Mouse (Mus musculus) embryonic facial prominence, embryonic 12.5 days (tissue): ENCODE results near the gene Bloc1s6. TPM values are rescaled to one million over a fixed set of nuclear protein-coding genes. Genes with fewer than 3 reads are reported as not detected.

ENCODE experiments used
- ATAC-seq: fragments of 200-750 bp; cut with Nextera tagmentation; 2 replicates; pipeline ENCODE4 v1.8.0; 2017; ENCODE audit not compliant: insufficient number of reproducible peaks, insufficient read depth, low FRiP score, low TSS enrichment
- H3K27ac ChIP-seq: fragments of 300-500 bp; sonication (generic); 2 replicates; pipeline ENCODE4 v1.5.1; 2016; ENCODE audit warnings: mild to moderate bottlenecking
- H3K27me3 ChIP-seq: fragments of 300-500 bp; sonication (generic); 2 replicates; pipeline ENCODE4 v1.6.1; 2016; ENCODE audit warnings: mild to moderate bottlenecking, moderate library complexity
- H3K36me3 ChIP-seq: fragments of 300-500 bp; sonication (generic); 2 replicates; pipeline ENCODE4 v1.6.1; 2016; ENCODE audit warnings: mild to moderate bottlenecking
- H3K4me1 ChIP-seq: fragments of 300-500 bp; sonication (generic); 2 replicates; pipeline ENCODE4 v1.6.1; 2016
- H3K4me2 ChIP-seq: fragments of 300-500 bp; sonication (generic); replicated peaks from 2 replicates; pipeline ENCODE4 v1.6.1; 2016; ENCODE audit warnings: mild to moderate bottlenecking, moderate library complexity
- H3K4me3 ChIP-seq: fragments of 300-500 bp; sonication (generic); 2 replicates; pipeline ENCODE4 v1.5.1; 2016; ENCODE audit warnings: mild to moderate bottlenecking
- H3K9ac ChIP-seq: fragments of 300-500 bp; sonication (generic); 2 replicates; pipeline ENCODE4 v1.6.1; 2016; ENCODE audit warnings: mild to moderate bottlenecking, moderate library complexity
- H3K9me3 ChIP-seq: fragments of 300-500 bp; sonication (generic); 2 replicates; pipeline ENCODE4 v1.6.1; 2016; ENCODE audit warnings: mild to moderate bottlenecking, moderate library complexity
- WGBS: fragments of 180-500 bp; shearing (Covaris S2); methylation state at CpG from one replicate; pipeline ENCODE4 v1.1.7; 2016; 5-methylcytosine and 5-hydroxymethylcytosine counted together
- polyA plus RNA-seq: library from polyadenylated mRNA; unstranded; fragments of >200 nt; fragmentation: Nextera tagmentation; extraction: Ambion mirVana; gene quantifications from 2 replicates; pipeline ENCODE4 v1.2.1, GENCODE M21; 2016

Gene Bloc1s6
- polyA plus RNA-seq, 1 experiment from 2014 or later = 62.5 TPM

DNA sequence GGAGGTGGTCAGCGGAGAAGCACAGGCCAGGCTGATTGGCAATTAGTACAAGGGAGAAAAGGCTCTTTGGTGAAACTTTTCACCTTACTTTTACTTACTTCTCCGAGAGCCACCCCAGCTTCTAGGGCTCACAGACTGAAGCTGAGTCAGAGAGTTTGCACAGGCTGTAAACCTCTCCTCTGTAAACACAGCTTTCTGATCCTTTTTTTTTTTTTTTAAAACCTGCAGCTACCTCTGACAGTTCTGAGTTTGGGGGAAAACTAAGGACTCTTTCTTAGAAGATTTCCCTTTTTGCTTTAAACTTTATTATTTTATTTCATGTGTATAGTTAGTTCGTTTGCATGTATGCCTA, 27.5 kb downstream of the Bloc1s6 start:
- Histone ChIP-seq H3K27me3 (peaks cover 29% of the 10 kb centered on the region), H3K27ac (no peak overlapping the region), H3K9me3 (no peaks in the 10 kb centered on the region), H3K4me3 (peak overlapping the region; percentile 44), H3K36me3 (no peaks in the 10 kb centered on the region), H3K4me1 (peaks cover 6% of the 10 kb centered on the region; the same call in 1 of the 2 replicates), H3K4me2 (peak overlapping the region; percentile 90), H3K9ac (no peak overlapping the region)
- ATAC-seq = no peak
- WGBS = 27% methylated on average over 3 of the region's 3 CpGs

DNA sequence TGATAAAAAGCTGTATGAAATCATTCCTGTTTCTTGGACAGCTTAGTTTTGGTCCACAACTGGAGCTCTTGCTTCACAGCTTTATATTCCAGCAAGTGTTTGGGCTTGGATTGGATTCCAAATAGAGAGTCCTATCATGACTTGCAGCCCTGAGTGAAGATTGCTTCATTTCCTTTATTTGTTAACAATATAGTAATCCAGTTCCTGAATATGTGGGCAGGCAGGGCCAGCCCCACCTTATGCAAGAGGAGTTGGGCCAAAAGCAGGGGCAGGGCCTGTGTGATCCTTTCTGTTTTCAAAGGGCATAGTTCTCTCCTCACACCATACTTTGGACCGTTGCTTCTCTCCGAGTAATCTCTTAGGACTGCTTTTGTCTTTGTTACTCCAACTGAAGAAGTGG, 32.7 kb downstream of the Bloc1s6 start:
- Histone ChIP-seq H3K4me3 (no peak overlapping the region), H3K4me2 (no peak overlapping the region), H3K9me3 (no peaks in the 10 kb centered on the region), H3K9ac (no peak overlapping the region), H3K4me1 (no peaks in the 10 kb centered on the region), H3K27ac (no peak overlapping the region), H3K36me3 (no peaks in the 10 kb centered on the region), H3K27me3 (0 out of 2 replicates have a peak, but pooled peaks cover 5% of the 10 kb centered on the region)
- ATAC-seq = no peak
- WGBS = 89% methylated on average over 2 of the region's 2 CpGs

GRCm38 (mm10) chr2:122772899-122773298, 34.6 kb downstream of the Bloc1s6 start:
- H3K27ac ChIP-seq = no peak overlapping the region

GRCm38 (mm10) chr2:122775491-122775890, 37.2 kb downstream of the Bloc1s6 start:
- Histone ChIP-seq H3K9ac (no peak overlapping the region), H3K4me1 (no peaks in the 10 kb centered on the region), H3K4me3 (no peak overlapping the region), H3K9me3 (no peaks in the 10 kb centered on the region), H3K27me3 (no peaks in the 10 kb centered on the region), H3K36me3 (no peaks in the 10 kb centered on the region), H3K4me2 (no peak overlapping the region), H3K27ac (no peak overlapping the region)
- no peak for ATAC-seq
- WGBS = 82% methylated on average over 1 of the region's 1 CpGs

More at GRCm38 (mm10) chr2:122772899-122773298, 34.6 kb downstream of the Bloc1s6 start:
- Histone ChIP-seq H3K9me3 (no peaks in the 10 kb centered on the region), H3K4me1 (no peaks in the 10 kb centered on the region), H3K36me3 (no peaks in the 10 kb centered on the region), H3K27me3 (no peaks in the 10 kb centered on the region), H3K4me2 (no peak overlapping the region), H3K9ac (no peak overlapping the region), H3K4me3 (no peak overlapping the region)
- 79% methylated on average over 1 of the region's 1 CpGs for WGBS
- ATAC-seq = no peak

GRCm38 (mm10) chr2:122776823-122777222, 38.5 kb downstream of the Bloc1s6 start:
- Histone ChIP-seq H3K4me1 (no peaks in the 10 kb centered on the region), H3K36me3 (no peaks in the 10 kb centered on the region), H3K9me3 (no peaks in the 10 kb centered on the region), H3K4me3 (no peak overlapping the region), H3K4me2 (no peak overlapping the region), H3K27me3 (no peaks in the 10 kb centered on the region), H3K9ac (no peak overlapping the region), H3K27ac (no peak overlapping the region)
- ATAC-seq = no peak
- 66% methylated on average over 2 of the region's 2 CpGs for WGBS

GRCm38 (mm10) chr2:122779967-122780366, 41.7 kb downstream of the Bloc1s6 start:
- H3K4me1 ChIP-seq = no peaks in the 10 kb centered on the region
- no peaks in the 10 kb centered on the region for H3K27me3 ChIP-seq
- H3K9ac ChIP-seq = no peak overlapping the region
- no peak overlapping the region for H3K4me3 ChIP-seq
- no peaks in the 10 kb centered on the region for H3K9me3 ChIP-seq
- no peak overlapping the region for H3K27ac ChIP-seq
- no peak overlapping the region for H3K4me2 ChIP-seq
- no peak for ATAC-seq
- WGBS = 58% methylated on average over 5 of the region's 5 CpGs
- H3K36me3 ChIP-seq = no peaks in the 10 kb centered on the region

DNA sequence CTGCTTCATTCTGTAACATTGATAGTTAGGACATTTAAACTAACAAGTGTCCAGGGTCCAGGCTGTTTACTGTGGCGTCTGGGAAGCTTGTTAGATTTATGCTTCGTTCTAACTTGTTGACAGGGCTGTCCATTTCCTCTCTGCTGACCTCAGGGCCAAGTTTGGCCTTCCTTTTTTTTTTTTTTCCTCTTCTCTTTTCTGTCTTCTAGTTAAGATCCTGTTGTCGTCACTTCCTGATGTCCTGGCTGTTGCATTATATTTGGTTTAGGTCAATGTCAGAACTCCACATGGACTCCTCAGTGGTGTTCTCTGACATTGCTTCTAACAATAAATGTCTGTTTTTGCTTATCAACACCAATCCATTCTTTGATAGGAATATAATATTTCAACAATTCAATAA, 42.1 kb downstream of the Bloc1s6 start:
- H3K27me3 ChIP-seq = no peaks in the 10 kb centered on the region
- no peaks in the 10 kb centered on the region for H3K4me1 ChIP-seq
- WGBS = 56% methylated on average over 3 of the region's 3 CpGs
- H3K4me2 ChIP-seq = no peak overlapping the region
- H3K9ac ChIP-seq = no peak overlapping the region
- no peak overlapping the region for H3K27ac ChIP-seq
- ATAC-seq = no peak
- H3K36me3 ChIP-seq = no peaks in the 10 kb centered on the region
- no peak overlapping the region for H3K4me3 ChIP-seq
- no peaks in the 10 kb centered on the region for H3K9me3 ChIP-seq

- WGBS = 77% methylated on average over 8 of the region's 8 CpGs
- no peaks in the 10 kb centered on the region for H3K36me3 ChIP-seq
- H3K4me3 ChIP-seq = no peak overlapping the region
- ATAC-seq = no peak
- H3K4me2 ChIP-seq = no peak overlapping the region
- no peaks in the 10 kb centered on the region for H3K4me1 ChIP-seq
- H3K9me3 ChIP-seq = no peaks in the 10 kb centered on the region
- no peaks in the 10 kb centered on the region for H3K27me3 ChIP-seq
- no peak overlapping the region for H3K27ac ChIP-seq
- no peak overlapping the region for H3K9ac ChIP-seq
These were observed 43.5 kb downstream of the Bloc1s6 start for GRCm38 (mm10) chr2:122781590-122782356.

GRCm38 (mm10) chr2:122783730-122784129, 45.4 kb downstream of the Bloc1s6 start:
- Histone ChIP-seq H3K4me3 (no peak overlapping the region), H3K9me3 (no peaks in the 10 kb centered on the region), H3K27ac (no peak overlapping the region), H3K4me1 (no peaks in the 10 kb centered on the region), H3K36me3 (no peaks in the 10 kb centered on the region), H3K27me3 (no peaks in the 10 kb centered on the region), H3K4me2 (no peak overlapping the region), H3K9ac (no peak overlapping the region)
- 80% methylated on average over 2 of the region's 2 CpGs for WGBS
- no peak for ATAC-seq

GRCm38 (mm10) chr2:122784701-122785100, 46.4 kb downstream of the Bloc1s6 start:
- no peak overlapping the region for H3K9ac ChIP-seq

GRCm38 (mm10) chr2:122786167-122786566, 47.9 kb downstream of the Bloc1s6 start:
- H3K4me2 ChIP-seq = no peak overlapping the region
- no peaks in the 10 kb centered on the region for H3K27me3 ChIP-seq
- ATAC-seq = no peak
- H3K4me1 ChIP-seq = no peaks in the 10 kb centered on the region
- no peak overlapping the region for H3K9ac ChIP-seq
- no peak overlapping the region for H3K4me3 ChIP-seq
- 84% methylated on average over 2 of the region's 2 CpGs for WGBS
- H3K27ac ChIP-seq = no peak overlapping the region
- H3K36me3 ChIP-seq = no peaks in the 10 kb centered on the region
- no peaks in the 10 kb centered on the region for H3K9me3 ChIP-seq

More at GRCm38 (mm10) chr2:122784701-122785100, 46.4 kb downstream of the Bloc1s6 start:
- H3K27ac ChIP-seq = no peak overlapping the region
- no peaks in the 10 kb centered on the region for H3K36me3 ChIP-seq
- H3K4me2 ChIP-seq = no peak overlapping the region
- no peaks in the 10 kb centered on the region for H3K4me1 ChIP-seq
- no peaks in the 10 kb centered on the region for H3K27me3 ChIP-seq
- no peaks in the 10 kb centered on the region for H3K9me3 ChIP-seq
- 88% methylated on average over 3 of the region's 3 CpGs for WGBS
- no peak for ATAC-seq
- H3K4me3 ChIP-seq = no peak overlapping the region

DNA sequence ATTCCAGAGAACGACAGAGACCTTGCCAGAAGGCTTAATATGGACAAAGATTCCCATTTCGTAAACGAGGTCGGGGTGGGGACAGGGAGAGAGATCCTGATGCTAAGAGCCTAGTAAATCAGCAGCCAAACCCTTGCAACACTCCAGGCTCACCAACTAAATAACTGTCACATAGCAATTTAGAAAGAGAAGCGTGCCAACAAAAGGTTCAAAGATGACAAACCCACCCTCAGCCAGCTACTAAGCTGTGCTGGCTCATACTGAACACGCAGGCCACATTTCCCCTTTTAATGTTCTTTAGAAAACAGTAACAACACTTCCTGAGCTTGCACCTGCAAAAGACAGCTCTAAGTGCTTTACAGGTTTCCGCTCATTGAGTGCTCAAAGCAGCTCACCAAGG, 51.0 kb downstream of the Bloc1s6 start:
- no peak overlapping the region for H3K4me3 ChIP-seq
- no peak overlapping the region for H3K9ac ChIP-seq
- no peaks in the 10 kb centered on the region for H3K9me3 ChIP-seq
- 77% methylated on average over 7 of the region's 7 CpGs for WGBS
- H3K4me2 ChIP-seq = no peak overlapping the region
- no peaks in the 10 kb centered on the region for H3K27me3 ChIP-seq
- H3K27ac ChIP-seq = no peak overlapping the region
- H3K36me3 ChIP-seq = no peaks in the 10 kb centered on the region
- H3K4me1 ChIP-seq = no peaks in the 10 kb centered on the region
- no peak for ATAC-seq
